Mouse (Mus musculus): ENCODE data around the gene Srek1.

DNA sequence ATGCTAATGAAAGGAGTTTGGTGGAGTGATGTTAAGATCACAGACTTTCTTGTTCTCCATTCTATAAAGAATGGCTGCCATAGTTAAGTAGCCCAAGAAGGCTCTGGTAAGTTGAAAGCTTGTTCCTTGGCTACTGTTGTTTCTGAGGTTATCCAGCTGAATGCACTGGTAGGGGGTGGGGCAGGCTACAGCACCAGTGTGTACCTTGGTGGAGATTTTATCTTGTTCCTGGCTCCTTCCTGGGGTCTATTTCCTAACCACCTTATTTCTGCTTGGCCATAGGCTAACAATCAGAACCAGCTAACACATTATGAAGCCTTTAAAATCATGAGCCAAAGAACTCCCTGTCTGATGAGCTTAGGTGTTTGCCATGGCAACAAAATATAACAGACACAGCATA lies 3.6 kb downstream of the Srek1 start:
- TF ChIP-seq POLR2A (IDR thresholded peaks at IDR 0.05; ENCODE audit: control insufficient read depth, extremely low read depth, insufficient read depth, low read length, poor library complexity) (no peak), CTCF (IDR thresholded peaks at IDR 0.05; ENCODE audit: borderline replicate concordance, control insufficient read depth, extremely low read depth, insufficient read depth, low read length, poor library complexity) (no peak)

Measured in thymus, adult 2 months (tissue).